Mouse (Mus musculus) small intestine, adult 2 months (tissue): ENCODE measurements at regions not wholly inside any gene's neighbourhood (a gene's known extent, or its start where the extent isn't known, plus 50 kb on each side); places are given as distances from the start of the nearest gene placed in this dataset.

Experiments
- CTCF ChIP-seq: fragments of 200-500 bp; IDR thresholded peaks from 2 replicates; pipeline ENCODE4 v1.5.1; 2012; ENCODE audit warnings: low read depth, mild to moderate bottlenecking, control low read depth, inconsistent platforms, low read length, moderate library complexity, mixed read lengths; ENCODE audit not compliant: insufficient replicate concordance, insufficient read length; ENCODE audit errors: extremely low read depth
- POLR2A ChIP-seq: fragments of 200-500 bp; IDR thresholded peaks from 2 replicates; pipeline ENCODE4 v1.6.1; 2012; ENCODE audit warnings: low read depth, mild to moderate bottlenecking, control low read depth, inconsistent platforms, low read length, moderate library complexity

GRCm38 (mm10) chr4:114345154-114345553 lies 61.4 kb upstream of the Trabd2b start:
- no peak for TF ChIP-seq POLR2A
- TF ChIP-seq CTCF: no peak
